Mouse (Mus musculus): ENCODE measurements around the gene Gm43191. TPM values are rescaled to one million over a fixed set of nuclear protein-coding genes. Genes with fewer than 3 reads are reported as not detected.
"Not testable (repeated sequence)": the region's sequence is repeated elsewhere in the genome, so short reads cannot be mapped to it uniquely, and the experiment has no call there.

Gene Gm43191
- polyA plus RNA-seq, 1 experiment, result not detected

DNA sequence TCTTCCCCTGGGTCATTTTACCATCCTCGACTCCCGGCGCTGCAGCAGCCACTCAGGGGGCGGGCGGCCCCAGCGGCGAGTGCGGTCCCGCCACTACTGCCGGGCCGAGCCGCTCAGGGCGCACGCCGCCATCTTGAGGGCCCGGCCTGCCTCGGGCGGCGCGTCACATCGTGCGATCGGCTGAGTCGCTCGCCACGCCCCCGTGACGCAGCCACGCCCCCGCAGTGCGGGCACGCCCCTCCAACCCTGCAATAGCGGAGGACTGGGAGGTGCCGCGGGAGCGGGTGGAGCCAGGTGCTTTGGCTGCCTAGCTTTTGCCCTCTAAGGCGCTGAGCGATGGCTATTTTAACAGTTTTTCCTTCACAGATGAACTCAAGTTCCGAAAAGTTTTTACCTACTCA is 18.6 kb downstream of the Gm43191 start, which contains the start of gene Mfsd14a:
Gene Mfsd14a, minus strand, starts transcription at position 215 of the 401 bp plus-strand sequence.
- peaks cover 12% of the 10 kb centered on the region for H3K36me3 ChIP-seq (replicated peaks; ENCODE audit: low read length)
- no peak for TF ChIP-seq FLI1 (IDR thresholded peaks at IDR 0.05; ENCODE audit: low read length)
- no peak for TF ChIP-seq GATA1 (IDR thresholded peaks at IDR 0.05; ENCODE audit: borderline replicate concordance, low read length)
- peak within 1 kb of the TSS; percentile 97 for H3K4me3 ChIP-seq (replicated peaks)
- peaks cover 48% of the 10 kb centered on the region for H3K4me1 ChIP-seq
- H3K9me3 ChIP-seq, result no peaks in the 10 kb centered on the region
- no peaks in the 10 kb centered on the region for H3K27me3 ChIP-seq (replicated peaks)

DNA sequence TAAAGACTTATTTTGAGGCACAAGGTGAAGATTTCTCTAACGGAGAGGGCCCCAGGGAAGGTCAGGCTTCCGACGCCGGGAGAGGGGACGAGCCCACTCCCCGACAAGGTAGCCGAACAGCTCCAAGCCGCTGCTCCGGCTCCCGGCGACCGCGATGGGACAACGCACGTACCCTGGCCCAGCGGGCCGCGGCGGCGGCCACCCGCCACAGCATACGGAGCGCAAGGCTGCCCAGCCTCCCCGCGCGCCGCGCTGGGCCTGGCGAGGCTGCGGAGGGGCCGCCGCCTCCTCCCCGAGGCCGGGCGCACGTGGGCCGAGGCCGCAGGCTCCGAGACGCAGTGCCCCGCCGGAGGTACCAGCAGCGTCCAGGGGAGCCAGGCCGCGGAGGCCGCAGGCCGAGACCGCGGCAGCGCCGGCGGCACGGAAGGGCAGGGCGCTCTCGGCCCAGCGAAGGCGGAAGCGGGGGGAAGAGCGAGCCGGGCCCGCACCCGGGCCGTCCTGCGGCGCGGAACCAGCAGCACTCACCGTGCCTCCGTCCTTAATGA is 19.1 kb downstream of the Gm43191 start:
- peak overlapping the region; percentile 97 for H3K4me3 ChIP-seq (replicated peaks)
- H3K36me3 ChIP-seq (replicated peaks; ENCODE audit: low read length), result peaks cover 7% of the 10 kb centered on the region
- TF ChIP-seq GATA1 (IDR thresholded peaks at IDR 0.05; ENCODE audit: borderline replicate concordance, low read length) (no peak), FLI1 (IDR thresholded peaks at IDR 0.05; ENCODE audit: low read length) (no peak)
- H3K4me1 ChIP-seq, result peaks cover 53% of the 10 kb centered on the region
- H3K27me3 ChIP-seq (replicated peaks), result no peaks in the 10 kb centered on the region
- H3K9me3 ChIP-seq, result no peaks in the 10 kb centered on the region

DNA sequence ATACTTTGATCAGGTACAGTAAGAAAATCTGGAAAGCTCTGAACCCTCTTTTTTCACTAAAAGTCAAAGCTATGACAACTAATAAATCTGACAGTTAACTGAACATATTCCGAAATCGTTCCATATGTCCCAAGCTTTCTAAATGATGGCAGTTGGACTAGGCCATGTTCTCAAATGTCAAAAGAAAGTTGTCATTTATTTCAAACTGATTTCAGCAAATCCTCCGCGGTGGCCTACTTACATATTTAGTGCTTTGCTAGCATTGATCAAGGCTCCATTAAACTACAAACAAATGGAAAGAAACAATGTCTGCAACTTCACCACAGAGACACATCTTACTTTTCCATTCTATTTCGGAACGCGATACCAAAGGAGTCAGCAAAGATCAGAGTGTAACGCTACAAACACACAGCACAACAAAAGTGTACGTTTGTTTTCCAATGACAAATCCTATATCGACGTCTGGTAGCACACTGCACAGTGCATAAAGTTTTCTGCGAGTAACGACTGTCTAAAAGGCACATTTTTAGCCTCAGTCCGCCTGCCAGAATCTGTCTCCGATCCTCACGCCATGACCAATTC is 19.7 kb downstream of the Gm43191 start:
- H3K27me3 ChIP-seq (replicated peaks), result no peaks in the 10 kb centered on the region
- H3K4me3 ChIP-seq (replicated peaks), result peak overlapping the region; percentile 97
- TF ChIP-seq GATA1 (IDR thresholded peaks at IDR 0.05; ENCODE audit: borderline replicate concordance, low read length) (no peak), FLI1 (IDR thresholded peaks at IDR 0.05; ENCODE audit: low read length) (no peak)
- no peaks in the 10 kb centered on the region for H3K9me3 ChIP-seq
- H3K36me3 ChIP-seq (replicated peaks; ENCODE audit: low read length), result peaks cover 6% of the 10 kb centered on the region
- H3K4me1 ChIP-seq, result peaks cover 59% of the 10 kb centered on the region

DNA sequence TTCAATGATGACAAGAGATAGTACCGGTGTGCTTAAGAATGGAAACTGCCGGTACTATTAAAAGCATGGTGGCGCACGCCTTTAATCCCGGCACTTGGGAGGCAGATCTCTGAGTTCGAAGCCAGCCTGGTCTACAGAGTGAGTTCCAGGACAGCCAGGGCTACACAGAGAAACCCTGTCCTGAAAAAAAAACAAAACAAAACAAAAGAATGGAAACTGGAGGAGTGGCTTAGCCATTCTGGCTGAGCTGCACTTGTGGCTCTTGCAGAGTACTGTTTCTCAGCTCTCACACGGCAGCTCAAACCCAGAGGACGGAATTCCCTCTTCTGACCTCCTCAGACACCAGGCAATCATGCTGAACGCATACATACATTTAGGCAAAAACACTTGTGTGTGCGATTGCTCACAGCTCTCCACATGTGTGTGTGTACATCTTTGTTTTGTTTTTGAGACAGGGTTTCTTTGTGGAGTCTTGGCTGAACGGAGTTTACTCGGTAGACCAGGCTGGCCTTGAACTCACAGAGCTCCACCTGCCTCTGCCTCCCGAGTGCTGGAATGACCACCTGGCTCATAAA is 21.1 kb downstream of the Gm43191 start:
- Histone ChIP-seq H3K9me3 (no peaks in the 10 kb centered on the region), H3K4me1 (peaks cover 69% of the 10 kb centered on the region), H3K36me3 (replicated peaks; ENCODE audit: low read length) (peaks cover 5% of the 10 kb centered on the region), H3K27me3 (replicated peaks) (no peaks in the 10 kb centered on the region), H3K4me3 (replicated peaks) (peak overlapping the region; percentile 81)
- TF ChIP-seq FLI1 (IDR thresholded peaks at IDR 0.05; ENCODE audit: low read length), result no peak
- TF ChIP-seq GATA1 (IDR thresholded peaks at IDR 0.05; ENCODE audit: borderline replicate concordance, low read length), result no peak

DNA sequence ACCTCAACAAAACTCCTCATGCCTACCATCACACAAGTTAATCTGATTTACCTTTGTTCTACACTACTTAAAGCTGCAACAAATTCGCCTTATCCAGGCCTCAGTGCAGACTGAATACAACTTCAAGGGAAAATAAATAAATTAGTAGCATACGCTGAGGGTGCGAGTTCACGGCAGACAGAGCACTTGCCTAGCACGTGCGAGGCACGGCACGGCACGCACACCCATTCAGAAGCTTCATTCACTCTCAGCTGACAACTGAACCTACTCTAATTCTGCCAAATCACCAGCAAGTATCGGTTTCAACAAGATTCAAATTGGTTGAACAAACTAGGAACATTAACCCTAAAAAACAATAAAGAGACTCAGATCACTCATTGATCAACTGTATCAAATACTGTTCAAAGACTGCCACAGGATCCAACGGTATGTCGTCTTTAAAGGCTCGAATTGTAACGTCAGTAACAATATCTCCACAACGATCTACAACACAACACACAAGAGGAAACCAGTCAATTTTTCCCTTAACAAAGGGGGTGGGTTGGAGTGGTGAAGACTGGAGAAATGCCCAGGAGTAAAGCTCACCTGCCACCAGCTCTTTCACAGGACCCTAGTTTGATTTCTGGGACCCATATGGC is 22.0 kb downstream of the Gm43191 start:
- H3K9me3 ChIP-seq, result no peaks in the 10 kb centered on the region
- H3K4me3 ChIP-seq (replicated peaks), result peak overlapping the region; percentile 71
- no peaks in the 10 kb centered on the region for H3K27me3 ChIP-seq (replicated peaks)
- H3K4me1 ChIP-seq, result peaks cover 73% of the 10 kb centered on the region
- TF ChIP-seq FLI1 (IDR thresholded peaks at IDR 0.05; ENCODE audit: low read length) (no peak), GATA1 (IDR thresholded peaks at IDR 0.05; ENCODE audit: borderline replicate concordance, low read length) (no peak)
- peaks cover 5% of the 10 kb centered on the region for H3K36me3 ChIP-seq (replicated peaks; ENCODE audit: low read length)

DNA sequence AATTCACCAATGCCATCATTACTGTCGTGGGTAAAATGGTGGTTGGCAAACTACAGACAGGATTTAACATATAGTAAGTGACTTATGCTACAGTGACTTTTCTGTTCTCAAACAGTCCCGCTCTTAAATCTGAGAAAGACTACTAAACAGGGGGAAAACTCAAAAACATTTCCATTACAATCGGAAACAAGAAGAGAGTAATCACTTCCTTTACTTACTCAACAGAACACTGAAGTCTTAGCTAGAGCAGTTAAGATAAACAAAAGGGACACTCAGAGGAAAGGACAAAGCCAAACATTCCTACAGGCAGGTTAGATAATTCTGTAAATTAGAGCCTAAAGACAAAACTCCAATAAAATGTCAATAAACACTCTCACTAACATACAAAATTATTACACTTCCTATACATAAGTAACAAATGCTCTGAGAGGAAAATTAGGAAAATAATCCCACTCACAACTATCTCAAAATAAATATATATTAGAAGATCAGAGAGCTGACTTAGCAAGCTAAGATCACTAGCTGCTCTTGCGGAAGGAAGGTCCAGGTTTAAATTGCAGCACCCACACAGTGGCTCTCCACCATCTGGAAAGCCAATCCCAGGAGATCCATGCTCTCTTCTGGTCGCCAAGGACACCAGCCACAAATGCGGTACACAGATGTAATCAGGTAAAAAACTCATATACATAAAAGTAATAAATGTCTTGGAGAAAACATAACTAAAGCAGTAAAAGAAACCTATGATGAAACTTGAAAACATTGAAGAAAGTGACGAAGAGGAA is 24.7 kb downstream of the Gm43191 start:
- H3K36me3 ChIP-seq (replicated peaks; ENCODE audit: low read length), result peaks cover 12% of the 10 kb centered on the region
- peaks cover 87% of the 10 kb centered on the region for H3K4me1 ChIP-seq
- no peak overlapping the region for H3K4me3 ChIP-seq (replicated peaks)
- no peaks in the 10 kb centered on the region for H3K9me3 ChIP-seq
- TF ChIP-seq FLI1 (IDR thresholded peaks at IDR 0.05; ENCODE audit: low read length) (no peak), GATA1 (IDR thresholded peaks at IDR 0.05; ENCODE audit: borderline replicate concordance, low read length) (no peak)
- H3K27me3 ChIP-seq (replicated peaks), result no peaks in the 10 kb centered on the region

DNA sequence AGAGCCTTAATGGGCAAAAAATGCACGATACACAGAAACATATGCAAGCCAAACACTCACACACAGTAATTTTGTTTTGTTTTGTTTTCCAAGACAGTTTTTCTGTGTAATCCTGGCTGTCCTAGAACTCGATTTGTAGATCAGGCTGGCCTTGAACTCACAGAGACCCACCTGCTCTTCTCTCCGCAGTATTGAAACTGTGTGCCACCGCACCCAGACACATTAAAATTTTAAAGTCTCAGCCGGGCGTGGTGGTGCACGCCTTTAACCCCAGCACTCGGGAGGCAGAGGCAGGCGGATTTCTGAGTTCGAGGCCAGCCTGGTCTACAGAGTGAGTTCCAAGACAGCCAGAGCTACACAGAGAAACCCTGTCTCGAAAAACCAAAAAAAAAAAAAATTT is 27.0 kb downstream of the Gm43191 start:
- not testable (repeated sequence) for H3K9me3 ChIP-seq; H3K27me3 ChIP-seq (replicated peaks); H3K4me3 ChIP-seq (replicated peaks)
- Histone ChIP-seq H3K36me3 (replicated peaks; ENCODE audit: low read length) (peaks cover 30% of the 10 kb centered on the region), H3K4me1 (peaks cover 90% of the 10 kb centered on the region)

DNA sequence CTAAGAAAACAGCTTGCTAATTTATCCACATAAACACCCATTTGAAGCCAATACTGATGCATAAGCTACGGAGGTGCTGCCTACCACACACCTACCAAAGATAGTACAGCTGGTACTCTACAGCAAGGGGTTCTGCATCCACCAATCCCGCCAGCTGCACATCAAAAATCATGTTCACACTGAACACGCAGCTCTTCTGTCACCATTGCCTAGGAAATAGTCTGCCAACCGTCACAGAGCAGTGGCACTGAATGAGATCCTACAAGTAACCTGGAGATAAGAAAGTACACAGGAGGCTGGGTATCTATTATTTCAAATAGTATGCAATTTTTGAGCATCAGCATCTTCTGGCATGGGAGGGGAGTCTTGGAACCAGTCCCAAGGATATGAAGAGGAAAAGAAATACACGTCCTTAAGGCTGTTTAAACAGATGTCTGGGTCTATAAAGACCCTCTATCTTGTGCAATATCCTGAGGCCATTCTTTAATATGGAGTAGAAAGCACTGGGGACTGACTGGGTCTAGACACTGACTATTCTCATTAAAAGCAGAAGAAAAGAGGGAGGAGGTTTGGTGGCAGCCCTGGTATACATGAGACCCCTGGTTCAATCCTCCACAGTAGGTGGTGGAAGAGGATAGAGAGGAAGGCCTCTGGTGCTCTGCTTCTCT is 27.6 kb downstream of the Gm43191 start:
- no peaks in the 10 kb centered on the region for H3K9me3 ChIP-seq
- no peaks in the 10 kb centered on the region for H3K27me3 ChIP-seq (replicated peaks)
- H3K4me1 ChIP-seq, result peaks cover 92% of the 10 kb centered on the region
- TF ChIP-seq GATA1 (IDR thresholded peaks at IDR 0.05; ENCODE audit: borderline replicate concordance, low read length), result no peak
- TF ChIP-seq FLI1 (IDR thresholded peaks at IDR 0.05; ENCODE audit: low read length), result no peak
- H3K36me3 ChIP-seq (replicated peaks; ENCODE audit: low read length), result peaks cover 37% of the 10 kb centered on the region
- H3K4me3 ChIP-seq (replicated peaks), result no peak overlapping the region

DNA sequence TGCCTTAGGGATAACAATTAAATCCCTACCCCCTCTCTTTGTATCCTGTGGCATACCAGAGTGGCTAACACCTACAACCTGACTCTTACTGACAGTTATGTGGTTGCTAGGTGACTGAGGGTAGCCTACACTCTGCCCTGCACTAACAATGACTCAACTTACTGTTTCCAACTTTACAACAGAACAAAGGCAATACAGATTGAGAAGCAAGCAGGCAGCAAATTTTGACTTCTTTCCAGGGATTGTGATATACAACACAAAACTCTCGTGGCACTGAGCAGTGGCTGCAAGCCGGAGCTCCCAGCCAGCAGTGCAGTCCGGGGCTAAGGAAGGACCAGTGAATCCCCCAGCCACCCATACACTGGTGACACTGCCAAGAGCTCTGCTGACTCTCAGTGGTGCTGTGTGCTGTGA is 29.0 kb downstream of the Gm43191 start:
- Histone ChIP-seq H3K4me1 (peaks cover 79% of the 10 kb centered on the region), H3K4me3 (replicated peaks) (peak overlapping the region; percentile 23), H3K9me3 (no peaks in the 10 kb centered on the region), H3K36me3 (replicated peaks; ENCODE audit: low read length) (peaks cover 47% of the 10 kb centered on the region), H3K27me3 (replicated peaks) (no peaks in the 10 kb centered on the region)
- TF ChIP-seq GATA1 (IDR thresholded peaks at IDR 0.05; ENCODE audit: borderline replicate concordance, low read length) (no peak), FLI1 (IDR thresholded peaks at IDR 0.05; ENCODE audit: low read length) (no peak)
